Mouse (Mus musculus) left cerebral cortex, postnatal 4 days (tissue): Measurements from ENCODE around the gene Slc28a1. TPM values are rescaled to one million over a fixed set of nuclear protein-coding genes. Genes with fewer than 3 reads are reported as not detected.
A peak's percentile ranks its signal among the peaks of the same experiment; 100 is the strongest.

Experiments
- DNase-seq: peaks from one replicate; pipeline ENCODE4 v3.0.0-alpha.2; 2022
- intact Hi-C: fragments of 180-260 bp; cut with DNase I; formaldehyde crosslinking; loops from one replicate; pipeline ENCODE4 v1.15.1; 2025
- total RNA-seq, 2 experiments: library from RNA; stranded (reverse); gene quantifications; 2 replicates each; pipeline ENCODE4 v1.2.3; 2021

Gene Slc28a1
- under 1 TPM in 1 of 2 experiments, not detected in 1; 0.12 TPM for total RNA-seq

DNA sequence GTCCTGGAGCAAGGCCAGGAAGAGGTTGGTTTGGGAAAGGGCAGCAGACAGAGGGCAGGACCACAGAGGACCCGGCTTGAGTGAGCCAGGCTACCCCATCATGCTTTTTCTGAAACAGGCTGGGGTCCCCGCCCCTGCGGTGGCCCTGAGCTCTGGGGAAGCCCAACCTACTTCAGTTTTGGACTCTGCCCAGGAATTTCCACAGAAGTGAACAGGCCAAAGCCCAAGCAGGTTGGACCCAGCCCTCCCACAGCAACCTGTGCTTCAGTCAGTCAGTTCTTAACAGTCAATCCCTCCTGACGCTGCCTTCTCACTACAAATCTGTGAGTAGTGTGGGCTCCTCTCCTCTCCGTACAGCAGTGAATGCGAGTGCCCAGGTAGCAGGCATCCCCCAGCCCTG lies at the start of gene Slc28a1:
TSS of gene Slc28a1 (plus strand) at position 245 of the 400 bp plus-strand sequence.
- intact Hi-C loops: no loop called here
- DNase-seq: no peak

DNA sequence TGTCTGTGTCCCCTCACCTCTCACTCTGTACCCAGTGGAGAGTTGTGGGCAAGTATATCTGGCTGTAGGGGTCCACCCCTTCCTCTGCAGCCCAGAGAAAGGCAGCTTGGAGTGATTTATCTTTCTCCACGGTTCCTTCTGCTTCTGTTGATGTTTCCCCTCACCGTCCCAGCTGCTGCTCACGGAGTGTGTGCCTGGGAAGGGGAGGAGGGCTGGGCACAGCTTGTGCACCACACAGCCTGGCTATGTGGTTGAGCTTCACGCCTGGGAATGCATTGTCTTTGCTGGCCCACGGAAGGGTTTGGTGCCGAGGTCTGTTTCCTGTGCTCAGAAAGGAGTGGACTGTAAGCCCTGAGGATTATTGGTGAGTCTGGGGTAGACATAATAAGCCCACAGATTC lies 47.9 kb upstream of the Slc28a1 start:
- intact Hi-C loops: no loop called here
- DNase-seq: no peak

DNA sequence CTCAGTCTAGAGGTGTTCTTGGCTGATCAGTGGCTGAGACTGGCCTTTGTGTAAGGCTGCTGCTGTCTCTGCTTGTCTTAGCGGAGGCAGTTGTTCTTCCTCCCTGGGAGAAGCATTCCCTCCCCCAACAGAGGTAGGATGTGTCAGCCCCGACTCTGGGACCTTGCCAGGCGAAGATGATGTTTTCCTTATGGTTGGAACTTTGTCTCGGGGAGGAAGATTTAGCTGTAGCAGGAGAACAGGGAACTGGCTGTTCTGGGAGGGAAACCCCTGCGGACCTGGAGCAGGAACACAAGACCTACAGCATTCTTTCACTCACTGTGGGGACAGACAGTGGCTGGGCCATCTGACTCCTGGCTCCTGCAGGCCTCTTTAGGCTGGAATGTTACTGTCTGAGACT lies 42.1 kb upstream of the Slc28a1 start:
- no peak for DNase-seq
- intact Hi-C loops: no loop called here

DNA sequence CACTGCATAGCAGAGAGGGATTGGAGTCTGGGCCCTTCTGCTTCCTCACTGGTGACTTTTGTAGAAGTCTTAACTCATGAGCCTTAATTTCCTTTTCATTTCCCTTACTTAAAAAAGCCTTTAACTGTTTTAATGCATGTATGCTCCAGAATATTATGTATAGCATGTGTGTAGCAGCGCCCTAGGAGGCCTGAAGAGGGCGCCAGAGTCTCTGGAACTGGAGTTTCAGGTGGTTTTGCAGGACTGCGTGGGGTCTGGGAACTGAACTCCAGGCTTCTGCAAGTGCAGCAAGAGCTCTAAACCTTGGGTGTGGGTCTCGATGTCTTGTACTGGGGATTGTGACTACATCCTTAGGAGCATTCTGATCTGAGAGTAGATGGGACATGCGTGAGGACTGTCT lies 41.3 kb upstream of the Slc28a1 start:
- DNase-seq: no peak
- intact Hi-C loops: no loop called here

DNA sequence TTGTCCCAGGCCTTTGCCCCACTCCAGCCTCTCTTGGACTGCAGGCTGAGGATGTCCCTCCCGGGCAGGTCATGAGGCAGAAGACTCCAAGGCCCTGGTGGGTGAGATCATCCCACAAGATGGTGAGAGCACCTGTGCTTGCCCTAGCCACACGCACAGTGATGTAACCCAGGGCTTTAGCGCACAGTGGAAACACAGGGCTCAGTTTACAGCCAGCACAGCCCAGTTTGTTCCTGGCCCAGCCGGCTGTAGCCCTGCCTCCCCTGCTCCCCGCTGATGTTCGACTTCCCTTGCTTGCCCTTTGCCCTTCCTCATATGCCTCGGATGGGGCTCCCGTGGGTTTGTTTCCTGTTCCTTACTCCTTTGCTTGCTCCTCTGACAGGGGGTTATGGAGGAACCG lies 40.1 kb upstream of the Slc28a1 start:
- intact Hi-C loops: no loop called here
- no peak for DNase-seq

DNA sequence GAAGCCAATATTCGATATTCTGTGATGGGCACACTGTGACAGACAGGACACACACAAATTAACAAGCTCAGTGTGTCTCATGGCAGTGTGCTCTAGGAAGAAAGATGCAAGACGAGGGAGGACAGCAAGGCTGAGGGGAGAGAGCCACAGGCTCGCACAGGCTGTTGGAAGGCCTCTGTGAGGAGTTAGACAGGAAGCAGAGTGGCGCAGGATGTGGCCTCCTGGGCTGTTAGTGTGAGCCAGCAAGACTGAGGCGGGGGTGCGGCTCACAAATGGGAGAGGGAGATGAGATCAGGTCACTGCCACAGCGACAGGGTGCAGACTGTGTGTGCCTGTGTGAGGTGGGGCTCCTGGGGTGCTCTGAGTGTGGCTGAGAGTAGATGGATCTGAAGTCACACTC lies 39.3 kb upstream of the Slc28a1 start:
- intact Hi-C loops: no loop called here
- DNase-seq: no peak

DNA sequence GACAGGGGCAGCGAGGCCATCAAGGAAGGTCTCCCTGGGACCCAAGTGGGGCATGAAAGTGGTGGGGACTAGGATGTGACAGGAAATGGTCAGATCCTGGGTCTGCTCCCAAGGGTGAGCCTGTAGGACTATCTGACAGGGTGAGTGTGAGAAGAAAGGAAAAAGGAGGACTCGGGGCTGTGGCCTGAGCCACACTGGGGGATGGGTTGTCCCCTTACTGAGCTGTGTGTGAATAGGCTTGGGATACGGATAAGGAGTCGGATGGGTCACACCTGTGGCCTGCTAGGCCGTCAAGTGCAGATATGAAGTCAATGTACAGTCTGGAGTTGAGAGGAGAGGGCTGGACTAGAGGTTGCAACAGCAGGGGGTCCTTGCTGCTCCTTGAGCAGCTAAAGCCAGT lies 38.9 kb upstream of the Slc28a1 start:
- intact Hi-C loops: no loop called here

DNA sequence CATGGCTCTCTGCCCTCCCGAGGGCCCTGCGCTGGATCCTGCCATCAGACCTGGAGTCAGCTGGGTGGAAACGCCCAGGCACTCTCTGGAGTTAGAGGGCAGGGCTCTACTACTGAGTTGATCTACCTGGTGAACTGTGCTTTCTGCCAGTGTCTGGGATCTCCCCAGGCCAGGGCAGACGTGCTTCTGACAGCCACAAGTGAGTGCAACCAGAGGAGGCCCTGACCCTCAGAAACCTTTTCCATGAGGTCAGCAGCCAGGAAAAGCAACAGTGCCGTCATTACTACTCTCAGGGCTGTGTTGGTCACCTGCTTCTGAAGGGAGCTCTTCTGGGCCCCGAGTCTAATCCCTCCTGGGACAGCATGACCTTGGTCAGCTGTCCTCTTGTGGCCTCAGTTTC lies 37.6 kb upstream of the Slc28a1 start:
- no peak for DNase-seq
- intact Hi-C loops: no loop called here

More for the DNA sequence above, 38.9 kb upstream of the Slc28a1 start:
- DNase-seq: no peak

DNA sequence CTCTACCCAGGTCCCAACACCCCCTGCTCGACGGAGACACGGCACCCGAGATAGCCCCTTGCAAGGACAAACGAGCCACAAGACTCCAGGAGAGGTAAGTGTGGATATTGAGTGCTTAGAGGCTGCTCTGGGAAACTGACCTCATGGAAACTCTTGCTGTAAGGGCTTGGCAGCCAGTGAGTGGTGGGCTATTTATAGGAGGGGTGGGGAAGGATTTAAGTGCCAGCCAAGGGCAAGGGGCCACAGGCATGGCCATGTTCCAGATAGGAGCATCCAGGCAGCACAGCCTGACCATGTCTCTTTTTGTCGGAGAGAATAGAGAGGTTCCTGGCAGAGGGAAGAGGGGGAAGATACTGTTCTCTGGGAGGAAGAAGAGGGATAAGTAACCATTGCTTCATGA lies 35.9 kb upstream of the Slc28a1 start:
- intact Hi-C loops: no loop called here
- DNase-seq: no peak

DNA sequence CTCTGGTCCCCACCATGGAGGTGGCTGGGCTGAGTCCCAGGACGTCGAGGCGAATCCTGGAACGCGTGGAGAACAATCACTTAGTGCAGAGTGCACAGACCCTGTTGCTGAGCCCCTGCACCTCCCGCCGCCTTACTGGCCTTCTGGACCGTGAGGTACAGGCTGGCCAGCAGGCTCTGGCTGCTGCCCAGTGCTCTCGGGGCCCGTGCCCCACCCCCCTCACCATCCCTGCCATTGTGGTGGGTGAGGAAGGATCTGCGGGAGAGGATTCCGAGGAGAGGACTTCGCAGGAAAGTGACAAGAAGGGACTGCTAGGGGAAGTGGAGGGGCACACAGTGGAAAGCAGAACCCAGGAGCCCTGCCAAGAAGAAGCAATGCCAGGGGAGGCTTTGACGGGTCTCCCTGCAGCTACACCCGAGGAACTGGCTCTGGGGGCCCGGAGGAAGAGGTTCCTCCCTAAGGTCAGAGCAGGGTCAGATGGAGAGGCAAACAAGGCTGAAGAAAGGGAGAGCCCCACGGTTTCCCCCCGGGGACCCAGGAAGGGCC lies 21.1 kb upstream of the Slc28a1 start:
- DNase-seq: peak; percentile 43
- intact Hi-C loops: no loop called here

DNA sequence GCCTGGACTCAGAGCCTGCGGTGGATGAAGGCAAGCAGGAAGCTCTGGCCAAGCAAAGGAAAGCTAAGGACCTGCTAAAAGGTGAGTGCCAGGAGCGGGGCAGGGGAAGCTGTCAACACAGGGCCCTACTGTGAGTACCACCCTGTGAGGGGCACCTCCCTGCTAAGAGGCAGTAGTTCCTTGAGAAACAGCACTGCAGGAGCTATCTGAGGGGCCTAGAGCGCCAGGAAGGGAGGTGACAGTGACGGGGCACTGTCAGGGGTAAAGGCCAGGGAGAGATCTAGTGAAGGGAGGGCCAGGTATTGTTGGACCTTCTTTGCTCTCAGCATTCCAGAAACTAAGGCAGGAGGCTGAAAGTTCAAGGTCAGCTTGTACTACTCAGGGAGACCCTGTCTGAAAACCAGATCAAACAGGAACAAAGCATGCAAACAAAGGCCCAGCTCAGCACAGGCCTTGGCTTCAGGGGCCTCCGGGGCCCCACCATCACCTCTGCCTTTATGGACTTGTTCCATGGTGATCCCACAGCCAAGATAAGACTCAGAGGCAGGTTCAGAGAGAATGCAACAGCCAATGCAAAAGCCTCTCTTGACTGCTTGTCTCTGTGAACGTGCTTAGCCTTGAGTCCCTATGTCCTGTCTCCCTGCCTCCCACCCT lies 20.4 kb upstream of the Slc28a1 start:
- no peak for DNase-seq
- intact Hi-C loops: no loop called here

DNA sequence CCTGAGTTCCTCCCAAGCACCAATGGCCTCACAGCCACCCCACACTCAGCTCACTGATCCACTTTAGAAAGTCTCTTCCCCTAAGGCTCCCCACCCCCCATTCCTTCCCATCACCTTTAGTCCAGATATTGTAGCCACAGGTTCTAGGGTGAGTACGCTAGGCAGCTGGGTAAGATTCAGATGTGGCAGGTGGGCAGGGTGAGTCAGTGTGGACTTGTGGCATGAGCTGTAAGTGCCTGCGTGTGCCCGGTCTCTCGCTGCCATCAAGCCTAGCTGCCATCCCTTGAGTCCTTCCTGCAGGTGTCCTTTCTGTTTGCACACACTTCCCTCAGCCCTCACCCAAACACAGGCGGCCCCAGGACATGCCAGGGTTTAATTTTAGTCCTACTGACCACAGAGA lies 14.3 kb upstream of the Slc28a1 start:
- intact Hi-C loops: no loop called here
- DNase-seq: no peak

DNA sequence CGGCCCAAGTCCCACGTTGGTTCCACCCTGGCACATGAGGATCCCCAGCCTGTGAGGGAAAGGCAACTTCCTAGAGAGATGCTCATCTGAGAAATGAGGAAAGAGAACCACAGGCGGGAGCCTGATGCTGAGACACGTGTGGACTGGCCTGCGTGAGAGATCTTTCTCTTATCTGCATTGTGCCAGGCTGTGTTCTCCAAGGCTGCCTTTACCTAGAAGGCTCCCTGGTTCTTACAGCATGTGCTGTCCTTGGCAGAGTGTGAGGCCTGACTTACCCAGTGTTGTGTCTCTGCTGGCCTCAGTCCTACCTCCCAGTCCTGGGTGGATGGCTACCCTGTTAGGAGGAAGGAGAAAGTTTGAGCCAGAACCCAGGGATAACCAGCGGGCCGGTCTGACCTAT lies 11.7 kb upstream of the Slc28a1 start:
- no peak for DNase-seq
- intact Hi-C loops: no loop called here

DNA sequence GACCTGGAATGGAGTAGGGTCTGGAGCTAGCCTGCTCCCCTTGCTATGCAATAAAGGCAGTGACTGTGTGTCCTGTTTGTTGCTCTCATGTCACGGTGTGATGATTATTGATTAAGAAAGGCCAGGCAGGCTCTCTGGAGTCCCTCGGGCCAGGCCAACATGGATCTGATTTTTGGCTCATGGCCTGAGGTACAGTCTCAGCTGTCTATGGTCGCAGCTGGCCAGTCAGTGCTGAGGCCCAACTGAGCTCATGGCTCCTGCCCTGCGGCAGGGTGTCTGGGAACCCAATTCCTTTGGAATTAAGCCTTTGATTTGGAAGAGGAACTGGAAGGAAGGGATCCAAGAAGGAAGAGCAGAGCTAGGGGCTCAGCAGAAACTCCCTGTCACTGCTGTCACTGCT lies 9.1 kb upstream of the Slc28a1 start:
- intact Hi-C loops: no loop called here
- peak; percentile 37 for DNase-seq

DNA sequence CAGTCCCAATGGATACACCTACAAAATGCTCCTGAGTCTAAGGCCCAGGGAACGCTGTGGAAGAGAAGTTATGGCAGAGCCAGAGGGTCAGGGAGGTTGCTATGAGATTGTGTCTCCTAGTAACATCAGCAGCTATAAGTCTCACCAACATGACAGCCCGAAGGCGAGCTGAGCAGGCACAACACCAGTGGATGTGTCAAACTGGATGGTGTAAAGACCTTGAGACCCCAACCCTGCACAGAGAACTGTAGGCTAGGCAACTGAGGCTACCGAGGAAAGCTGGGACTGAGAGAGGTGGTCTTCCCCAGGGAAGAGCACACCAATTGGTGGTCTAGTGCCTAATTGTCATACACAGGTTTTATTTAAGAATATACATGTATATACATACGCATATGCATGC lies 6.4 kb upstream of the Slc28a1 start:
- intact Hi-C loops: no loop called here
- no peak for DNase-seq

DNA sequence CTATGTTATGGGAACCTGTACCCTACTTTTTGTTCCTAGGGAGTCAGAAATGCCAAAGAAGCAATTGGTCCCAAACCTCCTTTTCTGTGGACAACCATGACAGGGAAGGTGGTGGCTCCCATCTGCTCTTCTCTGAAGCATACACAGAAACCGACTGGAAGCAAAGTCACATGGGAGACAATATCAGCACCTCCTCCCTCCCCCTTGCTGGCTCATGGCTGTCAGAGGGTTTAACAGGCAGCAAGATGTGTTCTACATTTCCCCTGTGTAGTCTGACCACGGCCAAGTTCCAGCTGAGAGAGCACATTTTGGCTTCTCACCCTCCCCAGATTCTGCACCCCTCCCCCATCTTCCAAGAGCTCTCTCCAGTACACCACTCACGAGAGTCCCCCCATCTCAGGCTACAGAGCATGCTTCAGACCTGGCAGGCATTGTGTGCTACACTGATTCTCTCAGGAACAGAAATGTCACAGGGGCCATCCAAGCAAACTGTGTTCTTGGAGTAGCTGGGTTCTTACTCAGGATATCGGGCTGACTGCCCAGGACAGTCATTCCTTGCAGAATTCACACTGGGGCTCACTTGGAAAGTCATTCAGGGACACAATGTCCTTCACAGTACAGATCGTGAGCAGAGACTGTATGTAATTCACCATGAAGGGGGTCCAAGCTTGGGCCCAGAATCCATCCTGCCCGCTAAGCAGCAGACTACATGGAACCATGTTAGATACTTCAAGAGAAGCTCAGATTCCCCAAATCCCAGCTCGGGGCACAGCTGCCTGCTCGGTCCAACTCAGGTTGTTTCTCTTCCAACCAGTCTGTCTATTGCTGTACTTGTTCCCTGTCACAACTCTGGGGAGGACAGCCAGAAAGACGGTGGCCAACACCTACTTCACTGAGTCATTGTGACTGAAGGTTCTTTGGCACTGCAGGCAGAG lies 4.6 kb upstream of the Slc28a1 start:
- intact Hi-C loops: no loop called here
- DNase-seq: peak; percentile 64

DNA sequence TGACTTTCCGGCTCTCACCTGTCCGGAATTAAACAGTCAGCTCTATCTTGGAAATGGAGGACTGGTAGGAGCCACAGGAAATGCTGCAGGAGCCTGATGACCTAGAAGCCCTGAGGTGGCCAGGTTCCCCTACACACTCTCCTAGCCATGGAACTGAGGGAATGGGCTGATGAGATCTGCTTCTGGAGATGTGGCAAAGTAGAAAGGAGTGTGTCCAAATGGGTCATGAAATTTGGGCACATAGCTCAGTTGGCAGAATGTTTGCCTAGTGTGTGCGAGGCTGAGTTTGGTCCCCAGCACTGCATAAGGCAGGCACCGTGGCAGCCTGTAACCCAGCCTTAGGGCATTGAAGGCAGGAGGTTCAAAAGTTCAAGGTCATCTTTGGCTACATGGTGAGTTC lies 3.8 kb upstream of the Slc28a1 start:
- intact Hi-C loops: no loop called here
- DNase-seq: no peak

DNA sequence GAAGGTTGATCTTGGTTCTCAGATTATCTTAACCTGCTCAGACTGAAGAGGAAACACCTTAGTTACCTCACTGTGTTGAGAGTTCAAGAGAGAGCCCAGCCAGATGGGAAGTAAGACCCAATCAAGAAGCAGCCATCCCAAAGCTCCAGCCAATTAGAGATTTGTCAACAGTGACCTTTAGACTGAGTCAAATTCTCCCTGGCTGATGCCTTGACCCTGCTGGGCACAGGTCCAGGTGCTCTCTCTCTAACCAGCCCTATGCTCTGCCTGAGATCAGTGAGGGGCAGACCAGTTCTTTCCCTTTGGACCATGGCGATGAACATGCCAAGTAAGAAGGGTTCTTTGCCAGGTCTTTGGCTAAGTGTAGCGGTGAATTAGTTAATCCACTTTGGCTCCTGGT lies 2.9 kb upstream of the Slc28a1 start:
- no peak for DNase-seq
- intact Hi-C loops: no loop called here

DNA sequence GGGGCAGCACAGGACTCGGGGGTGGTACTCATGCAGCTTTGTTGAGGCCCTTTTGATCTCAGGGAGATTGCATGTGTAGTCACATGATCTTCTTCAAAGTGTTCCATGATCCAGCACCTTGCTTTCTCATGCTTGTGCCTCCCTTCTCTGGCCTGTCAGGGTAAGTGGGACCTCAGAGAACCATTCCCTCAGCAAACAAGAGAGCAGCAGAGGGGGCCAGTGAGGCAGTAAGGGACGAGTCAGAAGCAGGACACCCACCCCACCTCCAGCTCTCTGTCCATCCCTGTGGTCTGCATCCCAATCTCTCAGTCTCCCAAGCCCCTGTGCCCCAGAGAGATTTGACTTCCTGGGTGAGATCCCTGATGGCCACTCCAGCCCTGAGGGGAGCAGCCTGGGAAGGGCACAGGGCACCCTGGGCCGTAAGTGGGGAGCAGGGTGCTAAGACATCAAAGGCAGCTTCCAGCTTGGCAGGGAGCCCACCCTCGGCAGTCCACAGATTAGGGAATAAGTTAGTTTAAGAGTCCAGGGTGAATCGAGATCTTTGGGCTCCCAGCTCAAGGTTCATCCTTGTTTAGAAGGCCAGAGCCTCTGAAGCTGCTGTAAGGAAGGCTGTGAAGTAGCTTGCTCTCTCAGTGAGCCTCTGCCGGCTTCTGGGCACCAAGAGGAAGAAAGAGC lies 1.8 kb upstream of the Slc28a1 start:
- intact Hi-C loops: no loop called here
- DNase-seq: no peak

DNA sequence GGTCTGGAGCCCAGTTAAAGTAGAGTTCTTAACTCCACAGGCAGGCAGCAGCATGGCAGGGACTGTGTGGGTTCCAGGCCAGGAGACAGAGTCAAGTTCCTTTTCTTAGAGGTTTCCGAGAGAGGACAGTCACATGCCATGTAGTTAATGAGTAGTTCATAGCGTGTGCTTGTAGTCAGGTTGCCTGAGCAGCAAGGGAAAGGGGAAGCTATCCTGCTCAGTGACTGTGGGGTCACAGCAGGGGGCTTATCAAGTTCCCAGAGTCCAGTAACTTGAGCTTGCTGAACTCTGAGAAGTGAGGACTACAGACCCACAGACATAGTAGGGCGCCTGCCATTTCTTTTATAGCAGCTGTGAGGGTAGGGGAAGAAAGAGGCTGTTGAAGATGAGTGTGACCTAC lies 6.5 kb downstream of the Slc28a1 start:
- DNase-seq: no peak
- intact Hi-C loops: no loop called here

DNA sequence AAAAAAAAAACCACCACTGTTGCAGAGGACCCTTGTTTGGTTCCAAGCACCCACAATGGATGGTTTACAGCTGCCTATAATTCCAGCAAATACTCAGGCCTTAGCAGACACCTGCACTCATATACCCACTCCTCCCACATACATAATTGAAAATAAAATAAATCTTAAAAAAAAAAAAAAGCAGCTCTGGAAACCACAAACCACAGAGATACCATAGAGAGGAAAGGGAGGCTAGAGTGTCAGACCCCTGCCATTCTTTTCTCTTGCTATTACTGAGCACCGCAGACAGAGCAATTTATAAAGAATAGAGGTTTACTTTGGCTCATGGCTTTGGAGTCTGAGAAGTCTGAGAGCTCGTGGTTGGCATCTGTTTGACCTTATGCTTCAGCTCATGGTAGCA lies 8.2 kb downstream of the Slc28a1 start:
- intact Hi-C loops: no loop called here
- DNase-seq: no peak
